Mouse (Mus musculus): ENCODE measurements at regions not wholly inside any gene's neighbourhood (a gene's known extent, or its start where the extent isn't known, plus 50 kb on each side); places are given as distances from the start of the nearest gene placed in this dataset.

DNA sequence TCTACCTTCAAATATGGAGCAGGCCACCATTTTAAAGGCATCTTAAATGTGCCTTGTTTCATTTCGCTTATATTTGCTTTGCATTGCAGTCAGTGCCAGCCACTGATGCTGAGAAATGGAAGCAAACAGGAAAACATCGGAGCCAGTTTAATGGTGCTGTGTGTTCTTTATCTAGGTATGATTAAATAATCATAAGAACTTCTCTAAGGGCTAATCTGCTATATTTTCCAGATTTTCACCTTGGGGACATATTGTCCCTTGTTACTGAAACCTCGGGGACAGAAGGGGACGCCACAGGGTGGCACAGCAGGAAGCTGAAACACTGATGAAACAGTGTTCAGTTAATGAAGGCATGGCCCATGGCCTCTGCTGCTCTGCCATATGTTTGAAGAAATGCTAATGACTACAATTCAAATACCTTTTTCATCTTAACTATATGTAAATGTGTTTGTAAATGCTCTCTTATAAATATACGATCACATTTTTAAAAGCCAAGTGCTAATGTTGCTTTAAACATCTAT is 562.6 kb downstream of the Etv1 start:
- TF ChIP-seq GATA1 (IDR thresholded peaks at IDR 0.05; ENCODE audit: borderline replicate concordance, low read length) = no peak
- TF ChIP-seq FLI1 (IDR thresholded peaks at IDR 0.05; ENCODE audit: low read length) = no peak

All from megakaryocyte, embryonic 14.5 days (primary cell).